Mouse (Mus musculus): Measurements from ENCODE around the gene Polg2.
A peak's percentile ranks its signal among the peaks of the same experiment; 100 is the strongest.

Polg2 gene

DNA sequence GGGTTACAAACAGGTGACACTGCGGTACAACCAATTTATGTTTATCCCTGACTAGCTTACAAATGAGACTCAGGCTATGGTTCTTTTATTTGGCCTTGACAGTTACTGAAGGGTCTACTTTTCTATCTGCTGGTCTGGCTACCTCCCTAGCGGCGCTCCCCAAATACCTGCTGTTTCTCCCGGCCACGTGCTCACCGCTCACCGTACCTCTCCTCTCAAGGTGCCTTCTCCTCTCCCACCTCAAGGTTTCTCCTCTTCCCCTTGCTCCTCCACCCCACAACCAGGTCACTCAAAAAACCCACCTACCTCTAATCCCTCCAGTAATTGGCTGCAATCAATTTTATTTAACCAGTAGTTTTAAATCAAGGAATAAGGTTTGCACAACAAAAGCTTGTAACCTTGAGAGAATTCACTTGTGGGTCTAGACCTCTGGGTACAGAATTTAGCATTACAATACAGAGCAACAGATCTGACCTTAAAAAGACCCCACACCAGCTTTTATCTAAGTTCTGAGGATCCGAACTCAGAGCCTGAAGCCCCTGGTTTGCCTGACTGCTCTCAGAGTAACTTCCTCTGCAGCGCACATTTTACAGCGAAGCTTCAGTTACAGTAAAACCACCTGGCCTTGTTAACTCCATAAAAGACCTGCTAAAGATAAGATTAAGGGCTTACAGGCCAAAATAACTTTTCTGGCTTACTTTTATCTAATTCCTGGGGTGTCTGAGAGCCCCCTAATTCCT, 55.0 kb downstream of the Polg2 start:
- DNase-seq (ENCODE audit: low spot score) = no peak

- no peak for DNase-seq (ENCODE audit: low spot score)
These were observed 55.7 kb downstream of the Polg2 start for GRCm38 (mm10) chr11:106723611-106724125.

- peak; percentile 71 for DNase-seq (ENCODE audit: low spot score)
These were observed 56.4 kb downstream of the Polg2 start for GRCm38 (mm10) chr11:106722831-106723361.

DNA sequence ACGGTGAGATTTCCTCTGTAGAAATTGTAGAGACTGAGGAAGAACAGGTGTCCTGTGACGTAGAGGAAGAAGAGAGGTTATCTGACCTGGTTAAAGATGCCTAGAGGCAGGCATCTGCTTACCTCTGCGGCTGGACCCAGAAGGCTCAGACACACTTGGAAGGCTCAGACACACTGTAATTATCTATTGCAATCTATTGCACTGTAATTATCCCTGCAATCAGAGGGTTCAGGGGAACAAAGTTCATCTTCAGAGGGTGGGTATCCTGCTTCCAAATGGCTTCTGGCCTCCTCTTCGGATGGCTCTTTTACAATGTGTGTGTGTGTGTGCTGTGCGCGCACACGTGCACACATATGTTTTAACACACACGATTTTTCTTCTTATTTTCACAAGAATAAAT, 59.0 kb downstream of the Polg2 start:
- DNase-seq (ENCODE audit: low spot score) = no peak

Measured in adipocyte (in vitro differentiated cells).